Mouse (Mus musculus): Measurements from ENCODE around the gene Anxa4. TPM values are rescaled to one million over a fixed set of nuclear protein-coding genes. Genes with fewer than 3 reads are reported as not detected.

The Anxa4 gene
- polyA plus RNA-seq, 1 experiment from 2014 or later: 11.3 TPM

DNA sequence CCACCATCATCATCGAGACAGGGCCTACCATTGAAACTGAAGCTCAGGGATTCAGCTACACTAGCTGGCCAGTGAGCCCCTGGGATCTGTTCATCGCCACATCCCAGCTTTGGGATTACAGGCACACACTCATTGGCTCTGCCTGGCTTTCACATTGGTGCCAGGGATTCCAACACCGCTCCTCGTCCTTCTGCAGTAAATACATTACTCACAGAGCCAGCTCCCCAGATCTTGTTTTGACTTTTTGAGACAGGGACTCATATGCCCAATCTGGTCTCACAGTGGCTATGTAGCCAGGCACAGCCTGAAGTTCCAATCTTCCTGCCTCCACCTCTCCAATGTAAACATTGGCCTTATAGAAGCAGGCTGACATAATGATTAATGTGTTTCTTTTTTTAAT lies 57.1 kb downstream of the Anxa4 start:
- Histone ChIP-seq H3K9ac (no peak overlapping the region), H3K4me2 (replicated peaks) (no peak overlapping the region), H3K27me3 (no peaks in the 10 kb centered on the region), H3K36me3 (no peaks in the 10 kb centered on the region), H3K4me3 (no peak overlapping the region), H3K27ac (no peak overlapping the region), H3K4me1 (peaks cover 9% of the 10 kb centered on the region), H3K9me3 (replicated peaks) (no peaks in the 10 kb centered on the region)
- no peak for ATAC-seq (ENCODE audit: low FRiP score)
- 87% methylated on average over 4 of the region's 4 CpGs for WGBS

DNA sequence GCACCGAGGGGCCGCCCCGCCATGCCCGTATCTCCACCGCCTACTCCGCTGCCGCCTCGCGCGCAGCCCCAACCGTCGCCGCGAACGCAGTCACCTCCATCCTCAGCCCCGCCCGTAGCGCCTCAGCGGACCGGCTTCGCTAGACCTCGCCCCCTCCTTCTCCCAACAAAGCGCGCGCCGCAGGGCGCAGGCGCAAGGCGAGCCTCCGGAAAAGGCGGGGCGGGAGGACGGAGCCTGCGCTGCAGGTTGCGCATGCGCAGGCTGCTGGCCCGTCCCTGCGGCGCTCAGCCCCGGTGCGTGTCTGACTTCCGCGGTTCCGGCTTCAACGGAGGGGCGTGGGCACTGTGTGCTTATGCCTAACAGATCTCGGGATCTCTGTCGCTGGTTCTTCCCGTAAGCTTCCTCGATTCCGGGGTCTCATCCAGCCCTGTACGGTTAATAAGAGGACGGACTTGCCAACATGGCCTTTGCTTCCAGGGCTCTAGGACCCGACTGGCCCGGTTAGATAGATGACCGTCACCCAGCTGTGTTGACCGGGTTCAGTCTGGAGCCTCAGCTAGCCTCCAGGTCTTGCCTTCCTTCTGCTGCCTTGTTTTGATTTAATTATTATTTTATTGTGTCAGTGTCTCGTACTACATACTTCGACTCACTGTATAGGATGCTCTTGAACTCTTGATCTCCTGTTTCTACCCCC lies 60.1 kb downstream of the Anxa4 start, which contains the start of gene Gmcl1:
TSS of gene Gmcl1 (minus strand) at position 201 of the 694 bp plus-strand sequence.
- Histone ChIP-seq H3K27me3 (no peaks in the 10 kb centered on the region), H3K4me3 (peak within 1 kb of the TSS; percentile 97), H3K9me3 (replicated peaks) (no peaks in the 10 kb centered on the region), H3K36me3 (no peaks in the 10 kb centered on the region), H3K4me1 (peaks cover 15% of the 10 kb centered on the region), H3K27ac (peak within 1 kb of the TSS; percentile 94), H3K4me2 (replicated peaks) (peak within 1 kb of the TSS; percentile 79), H3K9ac (peak within 1 kb of the TSS; percentile 95)
- WGBS: under 1% methylated on average over 42 of the region's 59 CpGs
- ATAC-seq (ENCODE audit: low FRiP score): peak; percentile 96

DNA sequence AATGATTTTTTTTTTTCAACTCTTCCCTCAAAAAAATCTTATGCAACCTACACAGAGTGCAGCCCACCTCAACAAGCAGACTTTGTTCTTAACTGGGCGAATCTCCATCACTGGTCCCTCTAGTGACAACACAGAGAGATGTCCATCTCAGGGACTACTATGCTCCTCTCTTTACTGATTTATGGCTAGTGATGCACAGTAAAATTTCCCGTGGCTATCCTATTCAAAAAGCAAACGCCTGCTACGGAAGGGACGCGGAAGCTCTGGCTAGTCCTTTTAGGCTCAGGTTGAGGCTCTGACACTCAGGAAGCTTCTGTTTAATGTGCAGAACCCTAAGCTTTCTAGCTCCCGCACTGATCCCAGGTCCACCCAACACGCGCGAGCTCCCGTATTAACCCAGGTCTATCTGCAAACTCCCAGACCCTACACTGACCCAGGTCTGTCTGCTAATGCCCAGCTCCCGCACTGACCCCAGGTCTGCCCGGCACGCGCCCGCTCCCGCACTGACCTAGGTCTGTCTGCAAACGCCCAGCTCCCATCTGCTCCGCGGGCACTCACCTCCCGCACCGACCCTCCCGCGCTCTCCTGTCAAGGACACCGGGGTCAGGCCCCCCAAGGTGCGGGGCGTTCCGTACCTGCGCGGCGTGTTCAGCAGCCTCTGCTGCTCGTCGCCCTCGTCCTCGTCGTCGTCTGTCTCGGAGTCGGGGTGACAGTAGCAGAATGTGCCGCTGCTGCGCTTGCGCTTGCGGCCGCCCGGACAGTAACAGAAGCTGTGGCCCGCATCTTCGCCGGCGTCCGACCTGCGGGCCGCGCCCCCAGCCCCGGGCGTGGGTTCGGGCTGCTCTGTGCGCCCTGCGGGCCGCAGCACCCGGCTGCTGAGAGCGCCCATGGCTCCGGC lies 60.9 kb downstream of the Anxa4 start:
- H3K9me3 ChIP-seq (replicated peaks): no peaks in the 10 kb centered on the region
- peaks cover under 1% of the 10 kb centered on the region; the same call in 1 of the 2 replicates for H3K36me3 ChIP-seq
- H3K4me1 ChIP-seq: peaks cover 15% of the 10 kb centered on the region
- under 1% methylated on average over 60 of the region's 62 CpGs for WGBS
- peak overlapping the region; percentile 97 for H3K4me3 ChIP-seq
- H3K27me3 ChIP-seq: no peaks in the 10 kb centered on the region
- peak; percentile 75 for ATAC-seq (ENCODE audit: low FRiP score)
- peak overlapping the region; percentile 94 for H3K27ac ChIP-seq
- peak overlapping the region; percentile 79 for H3K4me2 ChIP-seq (replicated peaks)
- peak overlapping the region; percentile 95 for H3K9ac ChIP-seq

DNA sequence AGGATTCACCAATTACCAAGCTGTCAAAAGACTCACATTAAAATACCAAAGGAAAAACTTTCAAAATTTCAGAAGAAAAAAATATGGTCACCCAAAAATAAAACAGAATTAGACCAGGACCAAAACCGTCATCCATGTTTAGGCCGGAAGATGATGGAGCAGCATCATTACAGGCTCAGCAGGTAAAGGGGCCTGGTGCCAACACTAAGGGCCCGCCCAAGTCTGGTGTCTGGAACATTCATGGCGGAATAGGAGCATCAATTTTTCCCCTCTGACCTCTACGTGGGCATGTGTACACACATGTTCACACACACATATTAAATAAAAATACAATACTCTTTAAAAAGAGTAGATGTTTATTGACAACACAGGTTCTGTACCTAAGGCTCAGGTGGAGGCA lies 64.7 kb downstream of the Anxa4 start:
- Histone ChIP-seq H3K27me3 (no peaks in the 10 kb centered on the region), H3K4me3 (no peak overlapping the region), H3K9ac (no peak overlapping the region), H3K4me1 (peaks cover 9% of the 10 kb centered on the region), H3K4me2 (replicated peaks) (no peak overlapping the region), H3K27ac (no peak overlapping the region), H3K9me3 (replicated peaks) (no peaks in the 10 kb centered on the region), H3K36me3 (peaks cover 6% of the 10 kb centered on the region)
- WGBS: 97% methylated on average over 5 of the region's 5 CpGs
- no peak for ATAC-seq (ENCODE audit: low FRiP score)

DNA sequence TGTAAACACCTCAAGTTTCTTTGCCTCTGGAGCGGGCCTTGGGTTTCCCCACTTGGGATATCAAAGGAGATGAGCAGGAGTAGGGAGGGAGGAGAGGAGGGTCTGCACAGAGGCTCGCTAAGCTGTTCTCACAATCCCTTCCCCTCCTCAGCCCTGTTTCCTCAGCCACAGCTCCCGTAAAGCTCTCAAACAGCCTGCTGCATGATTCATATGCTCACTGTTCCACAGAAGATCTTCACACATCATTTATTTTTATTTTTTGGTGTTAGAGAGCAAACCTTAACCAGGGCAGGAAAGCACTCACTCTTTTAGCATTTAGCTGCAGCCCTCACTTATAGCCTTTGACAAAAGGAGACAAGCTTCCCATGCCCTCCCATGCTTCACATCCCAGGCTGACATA lies 71.4 kb downstream of the Anxa4 start:
- H3K36me3 ChIP-seq: peaks cover 37% of the 10 kb centered on the region
- H3K9me3 ChIP-seq (replicated peaks): no peaks in the 10 kb centered on the region
- no peaks in the 10 kb centered on the region for H3K27me3 ChIP-seq
- no peak overlapping the region for H3K27ac ChIP-seq
- H3K4me1 ChIP-seq: no peaks in the 10 kb centered on the region
- no peak overlapping the region for H3K4me2 ChIP-seq (replicated peaks)
- 94% methylated on average over 3 of the region's 3 CpGs for WGBS
- H3K4me3 ChIP-seq: no peak overlapping the region
- no peak overlapping the region for H3K9ac ChIP-seq
- ATAC-seq (ENCODE audit: low FRiP score): no peak

DNA sequence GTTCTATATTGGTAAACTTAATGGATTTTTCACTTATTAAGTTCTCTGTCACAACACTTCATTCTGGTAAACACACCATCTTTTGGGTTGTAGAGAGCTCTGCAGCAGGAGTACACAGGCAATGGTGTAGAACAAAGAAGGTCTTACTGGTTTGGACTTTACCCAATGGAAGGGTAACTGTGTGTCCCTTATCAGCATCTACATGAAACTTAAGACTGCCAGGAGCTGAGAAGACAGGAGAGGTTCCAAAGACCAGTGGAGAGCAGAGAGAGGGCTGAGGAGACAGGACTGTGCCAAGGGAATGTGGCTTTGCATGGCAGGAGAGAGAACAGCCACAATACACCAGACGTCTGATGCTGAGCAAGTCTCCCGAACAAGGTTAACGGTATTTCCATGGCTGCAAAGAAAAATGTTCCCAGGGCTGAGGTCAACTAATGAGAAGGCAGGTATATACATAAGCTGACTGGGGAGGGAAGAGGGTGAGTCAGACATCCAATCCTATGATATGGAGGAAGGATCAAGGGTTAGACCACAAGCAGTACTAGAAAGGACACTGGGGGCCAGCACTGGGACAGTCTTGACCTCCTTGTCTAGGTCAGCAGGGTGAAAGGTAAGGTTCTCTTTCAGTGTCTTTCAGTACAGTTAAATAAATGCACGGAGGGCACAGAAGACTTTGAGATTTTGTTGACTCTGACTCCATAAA lies 85.2 kb downstream of the Anxa4 start:
- Histone ChIP-seq H3K9ac (no peak overlapping the region), H3K4me2 (replicated peaks) (no peak overlapping the region), H3K27me3 (no peaks in the 10 kb centered on the region), H3K27ac (no peak overlapping the region), H3K4me3 (no peak overlapping the region), H3K9me3 (replicated peaks) (no peaks in the 10 kb centered on the region), H3K36me3 (peaks cover 59% of the 10 kb centered on the region), H3K4me1 (no peaks in the 10 kb centered on the region)
- WGBS: 87% methylated on average over 4 of the region's 4 CpGs
- ATAC-seq (ENCODE audit: low FRiP score): no peak

DNA sequence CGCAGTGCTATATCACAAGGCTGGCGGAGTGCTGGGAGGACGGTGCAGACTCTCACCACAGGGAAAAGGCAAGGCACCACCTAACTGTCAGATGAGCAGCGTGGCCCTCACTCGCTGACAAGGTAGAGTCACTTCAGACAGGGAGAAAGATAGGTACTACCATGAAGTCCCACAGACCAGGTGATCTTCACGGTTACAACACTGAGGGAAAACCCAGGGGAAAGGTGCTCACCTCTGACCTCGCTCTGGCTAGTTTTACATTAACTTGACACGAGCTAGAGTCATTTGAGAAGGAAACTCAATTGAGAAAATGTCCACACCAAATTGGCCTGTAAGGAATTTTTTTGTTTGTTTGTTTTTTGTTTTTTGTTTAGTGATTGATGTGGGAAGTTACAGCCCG lies 90.8 kb downstream of the Anxa4 start:
- Histone ChIP-seq H3K9ac (no peak overlapping the region), H3K4me3 (no peak overlapping the region), H3K27me3 (no peaks in the 10 kb centered on the region), H3K36me3 (peaks cover 77% of the 10 kb centered on the region), H3K4me1 (no peaks in the 10 kb centered on the region), H3K4me2 (replicated peaks) (no peak overlapping the region), H3K27ac (no peak overlapping the region), H3K9me3 (replicated peaks) (no peaks in the 10 kb centered on the region)
- ATAC-seq (ENCODE audit: low FRiP score): no peak
- WGBS: 91% methylated on average over 9 of the region's 9 CpGs

DNA sequence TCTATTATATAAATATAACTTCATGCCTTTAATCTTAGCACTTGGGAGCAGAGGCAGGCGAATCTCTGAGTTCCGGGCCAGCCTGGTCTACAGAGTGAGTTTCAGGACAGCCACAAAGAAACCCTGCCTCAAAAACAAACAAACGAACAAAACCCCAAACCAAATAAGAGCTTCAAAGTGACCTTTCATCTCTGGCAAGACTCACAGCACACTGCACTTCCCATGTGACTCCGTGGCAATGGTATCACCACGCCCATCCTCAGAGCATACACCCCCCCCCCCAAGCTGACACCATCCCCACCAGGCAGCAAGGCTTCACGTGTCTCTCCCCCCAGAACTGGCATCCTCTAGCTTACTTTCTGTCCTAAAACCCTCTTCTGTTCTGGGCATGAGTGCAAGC lies 95.5 kb downstream of the Anxa4 start:
- Histone ChIP-seq H3K4me1 (no peaks in the 10 kb centered on the region), H3K27ac (no peak overlapping the region), H3K4me2 (replicated peaks) (no peak overlapping the region), H3K27me3 (no peaks in the 10 kb centered on the region), H3K9me3 (replicated peaks) (no peaks in the 10 kb centered on the region), H3K36me3 (peaks cover 77% of the 10 kb centered on the region), H3K9ac (no peak overlapping the region), H3K4me3 (no peak overlapping the region)
- no peak for ATAC-seq (ENCODE audit: low FRiP score)
- 83% methylated on average over 6 of the region's 6 CpGs for WGBS

DNA sequence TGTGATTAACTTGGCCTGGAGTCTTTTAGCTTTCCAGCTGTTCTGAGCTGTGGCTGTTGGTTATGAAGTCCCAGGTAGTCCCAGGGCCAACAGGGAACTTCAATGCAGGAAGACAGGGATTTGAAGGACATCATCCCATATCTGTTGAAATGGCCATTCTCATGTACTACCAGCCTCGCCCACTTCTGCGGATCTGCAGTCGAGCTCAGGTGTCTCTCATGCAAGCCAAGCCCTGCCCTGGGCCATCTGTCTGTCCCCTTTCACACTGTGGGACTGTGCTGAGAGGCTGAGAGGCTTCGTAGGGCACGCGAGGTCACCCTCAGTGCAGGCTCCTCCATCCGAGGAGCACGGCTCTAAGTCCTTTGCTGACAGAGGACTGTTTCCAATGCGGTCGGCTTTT lies 97.2 kb downstream of the Anxa4 start:
- WGBS: 90% methylated on average over 10 of the region's 10 CpGs
- no peak overlapping the region for H3K27ac ChIP-seq
- H3K9me3 ChIP-seq (replicated peaks): no peaks in the 10 kb centered on the region
- no peak overlapping the region for H3K9ac ChIP-seq
- no peak for ATAC-seq (ENCODE audit: low FRiP score)
- H3K27me3 ChIP-seq: no peaks in the 10 kb centered on the region
- H3K4me3 ChIP-seq: no peak overlapping the region
- H3K4me1 ChIP-seq: no peaks in the 10 kb centered on the region
- peaks cover 67% of the 10 kb centered on the region for H3K36me3 ChIP-seq
- no peak overlapping the region for H3K4me2 ChIP-seq (replicated peaks)

DNA sequence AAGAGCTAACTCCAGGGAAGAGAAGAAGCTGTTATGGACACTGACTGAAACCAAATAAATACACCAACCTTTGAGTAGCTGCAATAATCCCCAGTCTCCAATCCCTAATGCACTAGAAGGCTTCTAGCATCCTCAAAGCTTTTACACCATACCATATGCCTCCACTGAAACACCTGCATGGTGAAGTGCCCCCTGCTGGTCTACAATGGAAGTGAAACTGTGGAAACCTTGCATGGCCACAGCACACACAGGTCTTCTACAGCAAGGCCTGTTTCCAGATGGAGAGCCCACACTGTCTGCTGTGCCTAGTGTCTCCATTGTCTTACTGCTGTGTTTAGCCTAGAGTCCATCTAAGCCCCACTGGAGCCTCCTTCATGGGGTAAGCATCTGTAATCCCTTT lies 98.9 kb downstream of the Anxa4 start:
- H3K4me2 ChIP-seq (replicated peaks): no peak overlapping the region
- H3K9ac ChIP-seq: no peak overlapping the region
- no peaks in the 10 kb centered on the region for H3K4me1 ChIP-seq
- ATAC-seq (ENCODE audit: low FRiP score): no peak
- H3K27me3 ChIP-seq: no peaks in the 10 kb centered on the region
- H3K9me3 ChIP-seq (replicated peaks): no peaks in the 10 kb centered on the region
- peaks cover 66% of the 10 kb centered on the region for H3K36me3 ChIP-seq
- H3K27ac ChIP-seq: no peak overlapping the region
- H3K4me3 ChIP-seq: no peak overlapping the region

DNA sequence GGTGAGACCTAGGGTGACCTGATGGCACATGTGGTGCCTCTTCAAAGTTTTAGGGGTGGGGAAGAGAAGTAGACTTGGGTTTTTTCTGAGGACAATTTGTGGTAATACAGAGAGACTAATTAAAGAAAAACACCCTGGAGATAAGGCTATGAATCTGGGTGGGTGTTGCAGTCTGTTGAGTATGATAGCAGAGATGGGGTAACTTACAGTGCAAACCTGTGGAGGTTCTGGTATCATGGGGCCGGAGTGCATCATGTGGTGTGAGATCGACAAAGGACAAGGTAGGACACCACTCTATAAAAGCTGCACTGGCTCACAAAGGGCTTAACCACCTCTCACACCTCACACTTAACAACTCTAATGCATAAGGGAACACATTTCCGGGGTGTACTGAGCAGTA lies 103.7 kb downstream of the Anxa4 start:
- H3K9ac ChIP-seq: no peak overlapping the region
- no peak overlapping the region for H3K4me2 ChIP-seq (replicated peaks)
- H3K36me3 ChIP-seq: peaks cover 34% of the 10 kb centered on the region
- ATAC-seq (ENCODE audit: low FRiP score): no peak
- no peaks in the 10 kb centered on the region for H3K27me3 ChIP-seq
- 87% methylated on average over 3 of the region's 3 CpGs for WGBS
- H3K4me1 ChIP-seq: 0 out of 2 replicates have a peak, but pooled peaks cover 3% of the 10 kb centered on the region
- H3K27ac ChIP-seq: no peak overlapping the region
- no peaks in the 10 kb centered on the region for H3K9me3 ChIP-seq (replicated peaks)
- no peak overlapping the region for H3K4me3 ChIP-seq

DNA sequence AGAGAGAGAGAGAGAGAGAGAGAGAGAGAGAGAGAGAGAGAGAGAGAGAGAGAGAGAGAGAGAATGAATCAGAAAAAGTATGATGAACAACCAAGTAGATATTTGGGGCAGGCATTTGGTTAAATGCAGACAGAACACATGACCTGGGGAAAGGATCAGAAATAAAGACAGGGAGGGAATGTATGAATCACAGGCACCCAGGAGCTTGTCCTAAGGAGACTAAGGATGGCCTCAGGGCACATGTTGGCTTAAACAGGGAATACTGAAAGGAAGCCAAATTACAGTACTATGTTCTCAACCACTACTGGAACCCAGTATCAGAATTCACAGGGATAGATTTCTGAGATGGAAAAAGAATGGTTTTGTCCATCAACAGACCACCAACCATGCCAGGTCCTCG lies 106.4 kb downstream of the Anxa4 start:
- no peak overlapping the region for H3K4me3 ChIP-seq
- H3K4me2 ChIP-seq (replicated peaks): no peak overlapping the region
- no peaks in the 10 kb centered on the region for H3K9me3 ChIP-seq (replicated peaks)
- H3K9ac ChIP-seq: no peak overlapping the region
- WGBS: 64% methylated on average over 1 of the region's 1 CpGs
- ATAC-seq (ENCODE audit: low FRiP score): no peak
- H3K27ac ChIP-seq: no peak overlapping the region
- peaks cover 34% of the 10 kb centered on the region for H3K36me3 ChIP-seq
- no peaks in the 10 kb centered on the region for H3K27me3 ChIP-seq
- peaks cover 13% of the 10 kb centered on the region for H3K4me1 ChIP-seq
